Mouse (Mus musculus) R1 (cell line): ENCODE results near the gene Casz1.
A peak's percentile ranks its signal among the peaks of the same experiment; 100 is the strongest.

Source experiments
- DNase-seq: peaks from one replicate; pipeline ENCODE4 v3.0.0-alpha.2; 2018; ENCODE audit warnings: low read depth, low spot score

Casz1 gene

GRCm38 (mm10) chr4:148846203-148846602 lies 42.0 kb downstream of the Casz1 start:
- no peak for DNase-seq

- peak; percentile 56 for DNase-seq
Observed at GRCm38 (mm10) chr4:148846724-148847123, 42.5 kb downstream of the Casz1 start.

GRCm38 (mm10) chr4:148847636-148848035 lies 43.4 kb downstream of the Casz1 start:
- no peak for DNase-seq

DNA sequence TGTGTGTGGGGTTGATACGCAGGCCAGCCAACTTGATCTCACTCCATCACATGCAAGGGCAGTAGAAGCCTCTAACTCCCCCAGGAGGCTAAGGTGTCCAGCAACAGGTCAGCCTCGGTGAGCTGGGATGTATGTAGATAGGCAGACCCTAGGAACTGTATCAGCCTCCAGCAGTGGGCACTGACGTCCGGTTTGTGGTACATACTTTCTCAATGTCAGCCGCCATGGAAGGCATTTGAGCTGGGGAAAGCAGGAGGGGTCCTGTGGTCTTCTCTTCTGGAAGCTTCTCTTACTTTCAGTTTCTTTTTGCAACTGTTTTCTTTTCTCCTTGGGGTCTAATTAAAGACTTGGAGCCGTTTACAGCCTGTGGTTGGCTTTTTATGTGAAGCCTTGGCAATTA lies 45.2 kb downstream of the Casz1 start:
- no peak for DNase-seq

DNA sequence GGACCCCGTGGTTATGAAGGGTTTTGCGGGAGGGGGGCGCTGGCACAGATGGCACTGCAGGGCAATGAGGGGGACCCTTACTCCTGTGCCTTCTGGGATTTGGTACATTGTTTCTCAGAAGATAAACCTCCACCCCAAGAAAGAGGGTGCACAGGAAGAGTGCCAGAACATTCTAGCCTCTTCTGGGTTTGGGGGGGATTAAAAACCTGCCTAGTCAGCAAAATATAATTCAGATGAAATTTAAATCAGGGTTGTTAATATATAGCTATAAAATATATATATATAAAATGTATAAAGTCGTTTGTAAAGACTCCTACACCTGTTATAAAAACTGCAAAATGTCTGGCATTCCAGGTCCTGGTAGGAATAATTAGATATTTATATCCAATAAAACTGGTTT lies 48.8 kb downstream of the Casz1 start:
- DNase-seq = no peak

- DNase-seq = no peak
Observed at GRCm38 (mm10) chr4:148854093-148854492, 49.9 kb downstream of the Casz1 start.

GRCm38 (mm10) chr4:148855527-148855926 lies 51.3 kb downstream of the Casz1 start:
- DNase-seq = peak; percentile 54

GRCm38 (mm10) chr4:148856216-148856615 lies 52.0 kb downstream of the Casz1 start:
- DNase-seq = no peak

- no peak for DNase-seq
Observed at GRCm38 (mm10) chr4:148857398-148858084, 53.3 kb downstream of the Casz1 start.

- no peak for DNase-seq
Observed at GRCm38 (mm10) chr4:148858194-148858593, 54.0 kb downstream of the Casz1 start.

DNA sequence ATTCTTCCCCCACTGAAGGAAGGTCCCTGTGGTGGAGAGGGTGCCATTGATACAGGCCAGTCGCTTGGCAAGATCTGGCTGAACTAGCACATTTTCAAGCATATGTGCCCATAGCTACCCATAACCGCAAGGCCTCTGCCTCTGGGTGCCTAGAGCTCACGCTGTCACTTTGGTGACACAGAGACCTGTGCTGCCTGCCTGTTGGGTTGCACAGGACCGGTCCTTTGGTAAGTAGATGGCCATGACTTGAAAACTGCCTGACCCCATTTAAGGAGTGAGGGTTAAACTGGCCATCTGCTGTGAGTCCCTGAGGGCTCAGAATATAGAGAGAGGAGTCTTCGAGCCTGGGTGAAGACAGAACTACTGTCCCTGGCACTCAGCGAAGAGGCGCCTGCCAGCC lies 55.2 kb downstream of the Casz1 start:
- DNase-seq = no peak

- peak; percentile 47 for DNase-seq
Observed at GRCm38 (mm10) chr4:148859906-148860491, 55.8 kb downstream of the Casz1 start.

- DNase-seq = no peak
Observed at GRCm38 (mm10) chr4:148860636-148861035, 56.4 kb downstream of the Casz1 start.

DNA sequence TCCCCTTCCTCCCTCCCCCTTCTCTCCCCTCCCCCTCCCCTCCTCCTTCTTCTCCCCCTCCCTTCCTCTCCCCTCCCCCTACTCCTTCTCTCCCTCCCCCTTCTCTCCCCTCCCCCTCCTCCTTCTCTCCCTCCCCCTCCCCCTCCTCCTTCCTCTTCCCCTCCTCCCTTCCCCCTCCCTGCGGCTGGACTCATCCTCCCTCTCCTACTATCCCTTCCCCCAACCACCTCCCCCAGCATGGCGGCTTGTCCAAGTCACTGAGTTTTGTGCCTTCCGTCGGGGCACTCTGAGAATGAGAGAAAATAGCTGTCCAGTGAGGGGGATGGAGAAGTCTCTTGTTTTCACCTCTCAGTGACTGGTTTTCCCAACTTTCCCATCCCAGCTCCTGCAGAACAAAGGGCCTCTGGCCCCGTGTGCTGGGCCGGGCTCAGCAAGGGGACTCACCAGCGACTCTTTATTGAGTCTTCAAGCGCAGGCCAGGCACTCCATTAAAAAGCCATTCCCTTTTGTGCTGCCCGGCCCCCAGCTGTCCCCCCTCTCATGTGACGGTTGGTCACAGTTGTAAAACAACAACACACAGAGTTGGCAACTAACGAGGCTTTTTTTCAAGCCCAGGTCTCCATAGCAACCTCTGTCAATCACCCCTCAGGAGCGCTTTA lies 62.7 kb downstream of the Casz1 start:
- DNase-seq = peak; percentile 83

- no peak for DNase-seq
Observed at GRCm38 (mm10) chr4:148867721-148868397, 63.6 kb downstream of the Casz1 start.

DNA sequence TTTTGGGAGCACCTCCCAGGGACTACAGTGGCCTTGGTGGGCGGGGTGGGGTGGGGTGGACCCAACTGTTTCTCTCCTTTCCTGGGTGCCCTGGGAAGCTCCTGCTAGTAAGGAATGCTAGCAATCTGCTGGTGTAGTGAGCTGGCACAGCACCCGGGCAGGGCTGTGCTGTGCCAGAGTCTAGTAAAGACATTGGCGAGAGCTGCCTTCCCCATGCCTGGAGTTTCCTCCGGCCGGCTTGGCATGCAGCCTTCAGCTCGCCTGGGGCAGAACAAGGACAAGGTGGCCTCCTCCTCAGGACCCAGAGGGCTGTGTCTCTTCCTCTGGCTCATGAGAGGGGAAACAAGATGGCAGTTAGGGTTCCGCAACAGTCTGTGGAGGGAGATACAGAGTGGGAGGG lies 65.3 kb downstream of the Casz1 start:
- DNase-seq = no peak

- DNase-seq = no peak
Observed at GRCm38 (mm10) chr4:148870496-148870895, 66.3 kb downstream of the Casz1 start.

- no peak for DNase-seq
Observed at GRCm38 (mm10) chr4:148871751-148872334, 67.6 kb downstream of the Casz1 start.

DNA sequence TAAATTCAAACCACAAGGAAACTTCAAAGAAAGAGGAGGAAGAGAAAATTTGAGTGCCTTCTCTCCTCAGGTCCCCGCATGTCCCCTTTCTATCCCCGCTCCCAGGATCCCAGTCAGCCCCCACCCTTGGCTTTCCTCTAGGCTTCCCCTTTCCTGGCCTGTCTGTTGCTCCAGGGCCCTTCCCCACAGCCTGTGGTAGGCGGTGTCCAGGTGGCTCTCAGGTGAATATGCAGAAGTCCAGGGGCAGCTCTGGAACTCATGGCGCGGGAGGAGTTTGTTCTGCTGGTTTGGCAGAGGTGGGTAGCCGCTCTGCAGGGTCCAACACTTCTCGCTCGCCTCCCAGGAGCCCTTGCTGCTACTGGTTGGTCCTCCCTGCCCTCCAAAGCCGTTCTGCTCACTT lies 68.1 kb downstream of the Casz1 start:
- no peak for DNase-seq

DNA sequence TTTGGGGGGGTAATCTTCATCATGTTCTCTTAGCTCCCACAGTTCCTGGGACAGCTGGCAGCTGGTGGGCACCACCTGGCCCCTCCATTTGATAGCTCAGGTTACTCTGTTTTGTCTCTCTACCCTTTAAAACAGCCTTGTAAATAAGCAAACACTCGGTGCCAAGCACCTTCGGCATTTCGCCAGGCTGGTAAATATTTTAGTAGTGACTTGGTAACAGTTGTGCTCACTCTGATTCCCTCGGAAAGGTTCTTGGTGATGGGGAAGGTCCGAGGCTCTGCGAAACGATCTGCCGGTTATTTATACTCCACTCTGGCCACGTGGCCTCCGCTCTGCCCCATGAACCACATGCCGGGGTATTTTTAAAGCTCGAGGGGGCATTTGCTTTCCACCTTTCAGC lies 68.6 kb downstream of the Casz1 start:
- no peak for DNase-seq

GRCm38 (mm10) chr4:148876166-148876565 lies 71.9 kb downstream of the Casz1 start:
- no peak for DNase-seq

GRCm38 (mm10) chr4:148876867-148877266 lies 72.6 kb downstream of the Casz1 start:
- no peak for DNase-seq
